In genomic region chr19:5487768-5488550, GRCm38 (mm10) we compare ENCODE assay signal across 8 mouse cellular contexts. TPM values are rescaled to one million over a fixed set of nuclear protein-coding genes. Genes with fewer than 3 reads are reported as not detected.
DNase-seq lines count a peak whose midpoint lies in the region; ATAC-seq and TF ChIP-seq lines count a peak whose summit lies in the region.

TSS of gene Mus81 (minus strand) at chr19:5488402.

- H3K4me2 ChIP-seq in forebrain, postnatal 0 days (ENCODE audit: low read depth) = peak within 1 kb of the TSS; percentile 76
- H3K4me2 ChIP-seq in lung, embryonic 15.5 days = peak within 1 kb of the TSS; percentile 88

- H3K9me3 ChIP-seq in G1E (replicated peaks) = no peaks in the 10 kb centered on the region
- H3K9me3 ChIP-seq in forebrain, postnatal 0 days (ENCODE audit: low read length) = no peaks in the 10 kb centered on the region
- H3K9me3 ChIP-seq in lung, embryonic 15.5 days = no peaks in the 10 kb centered on the region

- under 1% methylated on average over 39 of the region's 39 CpGs for WGBS in forebrain, postnatal 0 days
- WGBS in lung, embryonic 15.5 days = under 1% methylated on average over 39 of the region's 39 CpGs

- H3K27me3 ChIP-seq in G1E (ENCODE audit: insufficient read depth, low read length) = no peaks in the 10 kb centered on the region
- H3K27me3 ChIP-seq in forebrain, postnatal 0 days (ENCODE audit: insufficient read depth, low read length) = no peaks in the 10 kb centered on the region
- no peaks in the 10 kb centered on the region for H3K27me3 ChIP-seq in lung, embryonic 15.5 days

- peaks cover 53% of the 10 kb centered on the region for H3K36me3 ChIP-seq in G1E (replicated peaks)
- H3K36me3 ChIP-seq in forebrain, postnatal 0 days (ENCODE audit: insufficient read depth) = peaks cover 38% of the 10 kb centered on the region
- peaks cover 28% of the 10 kb centered on the region for H3K36me3 ChIP-seq in lung, embryonic 15.5 days

- DNase-seq in G1E (ENCODE audit: low spot score) = peak; percentile 89
- peak; percentile 96 to 97 for DNase-seq in cerebellum, adult 18-20 months
- peak; percentile 95 for DNase-seq in forebrain, postnatal 0 days
- DNase-seq in heart, postnatal 4 days = peak; percentile 98
- DNase-seq in layer of hippocampus, adult 8-10 months (ENCODE audit: low spot score in 2 of 2) = peak; percentile 93 to 94
- DNase-seq in ovary, adult 18-20 months (ENCODE audit: low spot score) = peak; percentile 95
- DNase-seq in thymus, postnatal 0 days (ENCODE audit: low spot score) = peak; percentile 94

- ATAC-seq in G1E (ENCODE audit: extremely low read depth, insufficient number of reproducible peaks, low FRiP score, poor library complexity, severe bottlenecking) = peak; percentile 45
- peak; percentile 56 for ATAC-seq in forebrain, postnatal 0 days
- ATAC-seq in lung, embryonic 15.5 days (ENCODE audit: borderline replicate concordance, extremely low read depth, low FRiP score, low TSS enrichment) = peak; percentile 82

- H3K9ac ChIP-seq in forebrain, postnatal 0 days = peak within 1 kb of the TSS; percentile 68
- peak within 1 kb of the TSS; percentile 74 for H3K9ac ChIP-seq in lung, embryonic 15.5 days

- H3K4me3 ChIP-seq in G1E (ENCODE audit: low read depth, low read length) = peak within 1 kb of the TSS; percentile 77
- peak within 1 kb of the TSS; percentile 54 for H3K4me3 ChIP-seq in forebrain, postnatal 0 days (ENCODE audit: low read depth, low read length)
- H3K4me3 ChIP-seq in lung, embryonic 15.5 days = peak within 1 kb of the TSS; percentile 59

- peaks cover 59% of the 10 kb centered on the region for H3K4me1 ChIP-seq in G1E (ENCODE audit: insufficient read depth, low read depth, low read length)
- 0 out of 2 replicates have a peak, but pooled peaks cover 6% of the 10 kb centered on the region for H3K4me1 ChIP-seq in forebrain, postnatal 0 days (ENCODE audit: insufficient read depth)
- peaks cover 60% of the 10 kb centered on the region for H3K4me1 ChIP-seq in lung, embryonic 15.5 days

- TF ChIP-seq CTCF in G1E (IDR thresholded peaks at IDR 0.05; ENCODE audit: low read depth, low read length) = peak; percentile 72
- peak; percentile 87 for TF ChIP-seq CTCF in forebrain, postnatal 0 days (IDR thresholded peaks at IDR 0.05; ENCODE audit: low read depth)

- H3K27ac ChIP-seq in forebrain, postnatal 0 days (ENCODE audit: low read depth, low read length) = peak within 1 kb of the TSS; percentile 98
- H3K27ac ChIP-seq in lung, embryonic 15.5 days = peak within 1 kb of the TSS; percentile 98

RNA-seq across cellular contexts. Expression of gene Mus81, which starts in this region (rescaled TPM):
- total RNA-seq in G1E (2014; fragmentation: Nextera tagmentation) (16.8 and 38.0 TPM in 2 replicates), G1E (2017) (16.0 and 22.9 TPM in 2 replicates)
- polyA plus RNA-seq in G1E (2012) = 17.1 and 19.5 TPM in 2 replicates
- 51.5 and 54.8 TPM in 2 replicates for total RNA-seq in forebrain, postnatal 0 days (2014; rRNA removed)
- 29.4 and 32.6 TPM in 2 replicates for polyA plus RNA-seq in forebrain, postnatal 0 days (2015; fragmentation: Nextera tagmentation; extraction: Ambion mirVana)
- 10 to 100 TPM; 27.9 to 32.9 TPM for total RNA-seq in heart, postnatal 4 days (2021)
- 10 to 100 TPM; 29.0 to 38.5 (median 33.8) TPM for total RNA-seq in layer of hippocampus, adult 8-10 months (2022)
- 40.2 and 43.9 TPM in 2 replicates for polyA plus RNA-seq in lung, embryonic 15.5 days (2015; fragmentation: Nextera tagmentation; extraction: Ambion mirVana)
- 58.6 and 63.5 TPM in 2 replicates for polyA plus RNA-seq in thymus, postnatal 0 days (2015; fragmentation: Nextera tagmentation; extraction: Ambion mirVana)

Comparison
In these comparisons a context has a peak if more than half of its experiments do, and no peak if none do; other contexts are left out.
1. Peak in every context shown above with its lines: DNase-seq, ATAC-seq, H3K4me3 ChIP-seq and H3K27ac ChIP-seq.